Mouse (Mus musculus) E14TG2a.4 (cell line): ENCODE data around the gene Aco2.

Source experiments
- CTCF ChIP-seq: conservative IDR thresholded peaks from 2 replicates; pipeline ENCODE4 v1.5.1; 2014; ENCODE audit warnings: low read length
- NANOG ChIP-seq: IDR thresholded peaks from 2 replicates; pipeline ENCODE4 v1.6.1; 2014; ENCODE audit warnings: borderline replicate concordance, low read length, mixed read lengths

- no peak for TF ChIP-seq CTCF
- no peak for TF ChIP-seq NANOG
Observed at GRCm38 (mm10) chr15:81898751-81899150, 26.6 kb downstream of the Aco2 start.
